Mouse (Mus musculus): ENCODE measurements around the gene Gm2310. TPM values are rescaled to one million over a fixed set of nuclear protein-coding genes. Genes with fewer than 3 reads are reported as not detected.
"Not testable (repeated sequence)": the region's sequence is repeated elsewhere in the genome, so short reads cannot be mapped to it uniquely, and the experiment has no call there.

Gene Gm2310
- total RNA-seq (2017) = not detected in 3 replicates

DNA sequence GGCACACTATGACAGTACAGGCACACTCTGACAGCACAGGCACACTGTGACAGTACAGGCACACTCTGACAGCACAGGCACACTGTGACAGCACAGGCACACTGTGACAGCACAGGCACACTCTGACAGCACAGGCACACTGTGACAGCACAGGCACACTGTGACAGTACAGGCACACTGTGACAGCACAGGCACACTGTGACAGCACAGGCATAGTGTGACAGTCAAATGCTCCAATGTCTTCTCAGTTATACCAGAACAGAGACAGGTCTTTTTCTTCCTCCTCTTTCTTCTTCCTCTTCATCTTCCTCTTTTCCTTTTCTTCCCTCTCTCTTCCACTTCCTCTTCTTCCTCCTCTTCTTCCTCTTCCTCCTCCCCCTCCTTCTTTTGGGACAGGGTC is at the start of gene Gm2310:
TSS of gene Gm2310 (minus strand) at position 101 of the 400 bp plus-strand sequence.
- not testable (repeated sequence) for ATAC-seq (replicated peaks; ENCODE audit: insufficient number of reproducible peaks, low FRiP score, low TSS enrichment, poor library complexity, severe bottlenecking)

DNA sequence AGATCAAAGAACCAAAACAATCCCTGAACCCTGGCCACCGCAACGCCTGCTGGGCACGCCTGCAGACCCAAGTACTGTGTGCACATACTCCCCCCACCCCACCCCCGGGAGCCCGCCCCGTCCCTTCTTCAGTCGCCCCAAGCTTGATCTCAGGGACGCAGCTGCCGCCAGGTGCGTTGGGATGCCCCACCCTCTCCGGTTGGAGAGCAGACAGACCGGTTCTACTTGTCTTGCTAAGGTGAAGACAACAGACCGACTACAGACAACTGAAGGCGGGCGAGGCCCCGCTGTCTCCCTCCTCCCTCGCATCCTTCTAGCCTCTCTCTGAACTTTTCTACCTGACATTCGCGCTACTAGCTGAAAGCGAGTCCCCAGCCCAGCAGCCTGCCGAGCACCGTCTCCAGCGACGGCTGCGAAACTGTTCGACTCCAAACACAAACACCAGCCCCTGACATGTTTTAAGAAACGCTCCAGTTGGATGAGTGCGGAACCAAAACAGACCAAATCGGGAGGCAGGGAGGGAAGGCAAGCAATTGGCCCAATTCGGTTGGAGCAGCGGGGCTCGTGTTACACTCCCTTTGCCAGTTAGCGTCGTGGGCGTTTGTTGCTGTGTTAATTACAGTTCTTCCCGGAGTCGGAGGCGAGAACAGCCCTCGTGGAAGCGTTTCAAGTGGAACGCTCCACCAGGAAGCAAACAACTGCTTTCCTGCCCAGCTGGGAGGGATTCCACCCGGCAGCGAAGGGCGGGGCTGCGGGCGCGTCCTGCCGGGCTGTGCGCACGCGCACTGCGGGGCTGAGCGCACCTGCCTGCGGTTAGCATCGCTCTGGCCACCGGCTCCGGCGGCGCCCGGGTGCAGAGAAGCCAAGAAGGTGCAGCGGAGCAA is 49.1 kb upstream of the Gm2310 start:
- ATAC-seq (replicated peaks; ENCODE audit: insufficient number of reproducible peaks, low FRiP score, low TSS enrichment, poor library complexity, severe bottlenecking) = peak; percentile 32; the same call in 1 of the 2 replicates

DNA sequence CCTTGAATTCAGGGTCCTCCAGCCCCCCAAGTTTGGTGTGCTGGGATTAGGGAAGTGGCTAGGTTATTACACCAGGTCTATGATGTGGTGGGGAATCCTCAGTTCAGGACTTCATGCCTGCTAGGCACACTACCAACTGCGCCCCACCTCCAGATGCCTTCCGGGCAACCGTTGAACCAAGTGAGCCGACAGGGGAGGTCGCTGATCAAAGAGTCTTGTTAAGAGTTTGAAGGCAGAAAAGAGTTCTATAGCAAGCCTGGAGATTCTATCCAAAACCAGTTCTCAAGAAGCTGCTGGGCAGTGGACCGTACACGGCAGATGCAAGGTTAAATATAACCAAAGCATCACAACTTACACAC is 48.5 kb upstream of the Gm2310 start:
- ATAC-seq (replicated peaks; ENCODE audit: insufficient number of reproducible peaks, low FRiP score, low TSS enrichment, poor library complexity, severe bottlenecking) = no peak

DNA sequence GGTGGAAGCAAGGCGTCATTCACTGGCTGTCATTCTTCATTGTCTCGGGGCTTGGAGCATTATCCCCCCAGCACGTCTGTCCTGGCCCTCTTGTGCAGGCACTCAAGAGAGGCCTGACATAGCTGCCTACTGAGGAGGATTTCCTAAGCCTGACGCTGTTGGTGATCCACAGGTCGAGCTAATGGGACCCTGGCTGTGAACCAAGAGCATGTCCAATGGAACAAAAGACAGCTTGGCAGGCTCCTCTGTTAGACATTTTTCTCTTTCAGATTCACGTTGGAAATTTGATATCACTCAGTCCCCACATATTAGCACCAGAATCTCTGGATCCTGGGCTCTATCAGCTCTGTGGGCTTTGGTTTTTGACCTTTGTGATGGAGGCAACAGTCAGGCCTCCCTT is 45.7 kb upstream of the Gm2310 start:
- no peak for ATAC-seq (replicated peaks; ENCODE audit: insufficient number of reproducible peaks, low FRiP score, low TSS enrichment, poor library complexity, severe bottlenecking)

DNA sequence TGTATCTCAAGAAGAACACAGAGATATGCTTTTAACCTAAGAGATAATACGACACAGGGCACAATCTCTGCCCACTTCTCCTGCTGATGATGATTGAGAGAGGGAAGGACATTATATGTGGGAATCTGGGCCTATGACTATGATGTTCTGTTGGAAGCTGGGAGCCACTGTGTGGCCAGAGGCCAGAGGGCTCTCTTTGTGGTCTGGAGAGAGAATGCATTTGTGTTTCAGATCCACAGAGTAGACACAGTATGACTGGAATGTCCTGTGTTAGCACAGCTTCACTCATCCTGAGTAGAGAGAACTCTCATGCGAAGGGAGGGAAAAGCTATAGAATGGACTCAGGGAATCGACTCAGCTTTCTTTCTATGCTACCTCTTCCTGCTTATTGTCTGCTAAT is 44.6 kb upstream of the Gm2310 start:
- no peak for ATAC-seq (replicated peaks; ENCODE audit: insufficient number of reproducible peaks, low FRiP score, low TSS enrichment, poor library complexity, severe bottlenecking)

DNA sequence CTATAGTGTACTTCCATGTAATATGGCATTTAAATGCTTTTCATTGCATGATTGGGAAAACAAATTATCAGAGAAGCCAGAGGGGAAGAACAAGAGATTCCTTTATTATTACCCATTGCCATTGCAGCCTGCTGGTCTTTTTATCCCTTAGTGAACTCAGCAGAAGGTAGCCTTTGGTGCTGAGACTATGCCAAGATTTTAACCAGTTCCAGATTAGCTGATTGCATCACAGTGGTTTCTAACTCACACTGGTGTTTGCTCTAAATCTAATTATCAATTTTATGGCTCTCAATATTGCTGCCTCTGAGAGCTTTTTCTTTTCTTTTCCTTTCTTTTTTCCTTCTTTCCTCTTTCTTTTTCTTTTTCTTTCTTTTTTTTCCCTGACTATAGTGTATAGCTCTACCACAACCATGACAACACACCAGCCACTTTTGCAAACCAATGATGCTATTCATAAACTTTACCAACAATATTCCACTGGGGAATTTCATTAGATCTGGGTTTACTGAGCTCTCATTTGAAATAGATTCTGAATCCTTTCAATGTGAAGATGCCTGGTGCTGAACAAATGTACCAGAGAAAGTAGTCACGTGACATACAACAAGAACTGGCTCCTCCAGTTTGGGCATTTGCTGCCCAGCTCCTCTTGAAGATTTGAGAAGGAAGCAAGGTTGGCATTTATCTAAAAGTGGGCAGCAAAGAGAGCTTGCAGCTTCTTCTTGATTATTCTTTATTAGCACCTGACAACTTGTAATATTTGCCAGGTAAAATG is 43.9 kb upstream of the Gm2310 start:
- no peak for ATAC-seq (replicated peaks; ENCODE audit: insufficient number of reproducible peaks, low FRiP score, low TSS enrichment, poor library complexity, severe bottlenecking)

DNA sequence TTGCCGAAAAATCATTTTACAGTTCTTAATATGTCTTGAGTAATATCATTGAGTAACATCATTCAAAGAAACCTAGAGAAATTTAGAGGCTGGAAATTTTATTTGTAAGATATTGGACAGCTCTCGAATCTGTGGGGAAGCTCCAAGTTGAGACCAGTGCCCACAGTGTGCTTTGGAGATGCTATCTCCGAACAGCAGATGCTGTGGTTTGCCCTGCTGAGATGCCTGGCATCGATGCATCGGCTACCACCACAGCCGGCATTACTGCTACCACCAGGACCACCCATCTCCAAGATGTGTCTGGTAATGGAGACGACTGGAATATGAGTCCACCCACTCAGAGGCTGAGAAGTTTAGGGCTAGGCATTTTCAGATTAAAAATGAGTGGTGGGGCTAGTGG is 43.0 kb upstream of the Gm2310 start:
- no peak for ATAC-seq (replicated peaks; ENCODE audit: insufficient number of reproducible peaks, low FRiP score, low TSS enrichment, poor library complexity, severe bottlenecking)

DNA sequence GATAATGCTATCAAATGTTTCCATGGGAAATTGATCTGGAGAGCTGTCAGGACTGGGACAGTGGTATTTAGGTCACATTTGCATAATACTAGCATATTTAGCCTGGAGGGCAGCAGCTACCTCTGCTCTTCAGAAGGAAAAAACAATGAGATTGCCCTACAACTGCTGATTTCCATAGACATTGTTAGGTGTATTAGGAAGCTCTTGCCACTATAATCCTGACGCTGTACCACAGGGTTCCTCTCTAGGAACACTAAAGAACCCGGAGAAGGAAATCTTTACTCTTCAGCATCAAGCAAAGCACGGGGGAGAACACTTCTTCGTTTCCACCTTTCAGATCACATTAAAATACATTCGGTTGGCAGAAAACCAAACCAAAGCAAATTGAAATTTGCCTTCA is 11.4 kb upstream of the Gm2310 start:
- ATAC-seq (replicated peaks; ENCODE audit: insufficient number of reproducible peaks, low FRiP score, low TSS enrichment, poor library complexity, severe bottlenecking) = no peak

DNA sequence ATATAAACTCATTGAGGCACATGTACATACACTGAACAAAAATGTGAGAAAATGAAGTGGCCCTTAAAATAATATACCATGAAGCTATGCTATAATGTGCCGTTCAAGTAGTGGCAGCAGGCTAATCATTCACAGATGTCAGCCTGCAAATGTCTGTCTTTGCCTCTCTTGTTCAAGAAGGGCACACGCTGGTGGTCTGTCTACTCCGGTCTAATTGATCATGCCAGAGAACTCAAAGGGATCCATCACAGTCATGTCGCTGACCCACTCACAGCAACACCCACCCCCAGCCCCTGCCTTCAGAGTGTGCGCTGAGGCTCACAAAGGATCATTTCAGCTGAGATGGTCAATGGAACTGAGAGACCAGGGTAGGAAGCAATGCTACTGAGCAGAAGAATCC is 6.8 kb downstream of the Gm2310 start:
- ATAC-seq (replicated peaks; ENCODE audit: insufficient number of reproducible peaks, low FRiP score, low TSS enrichment, poor library complexity, severe bottlenecking) = no peak

DNA sequence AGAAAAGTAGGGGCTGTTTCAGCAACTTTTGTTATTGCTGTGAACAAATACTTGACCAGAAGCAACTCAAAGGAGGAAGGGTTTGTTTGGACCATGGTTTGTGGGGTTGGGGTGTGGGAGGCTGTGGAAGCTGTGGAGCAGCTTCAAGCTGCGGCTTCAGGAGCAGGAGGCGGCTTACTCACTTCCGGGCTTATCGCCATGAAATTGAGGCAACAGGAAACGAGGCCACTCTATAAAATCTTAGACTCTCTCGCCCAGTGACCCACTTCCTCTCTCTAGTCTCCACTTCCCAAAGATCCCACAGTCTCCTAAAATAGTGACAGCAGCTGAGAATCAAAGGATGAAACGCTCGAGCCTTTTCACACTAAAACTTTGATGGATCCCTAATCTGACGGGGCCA is 7.9 kb downstream of the Gm2310 start:
- peak; percentile 59; the same call in 1 of the 2 replicates for ATAC-seq (replicated peaks; ENCODE audit: insufficient number of reproducible peaks, low FRiP score, low TSS enrichment, poor library complexity, severe bottlenecking)

DNA sequence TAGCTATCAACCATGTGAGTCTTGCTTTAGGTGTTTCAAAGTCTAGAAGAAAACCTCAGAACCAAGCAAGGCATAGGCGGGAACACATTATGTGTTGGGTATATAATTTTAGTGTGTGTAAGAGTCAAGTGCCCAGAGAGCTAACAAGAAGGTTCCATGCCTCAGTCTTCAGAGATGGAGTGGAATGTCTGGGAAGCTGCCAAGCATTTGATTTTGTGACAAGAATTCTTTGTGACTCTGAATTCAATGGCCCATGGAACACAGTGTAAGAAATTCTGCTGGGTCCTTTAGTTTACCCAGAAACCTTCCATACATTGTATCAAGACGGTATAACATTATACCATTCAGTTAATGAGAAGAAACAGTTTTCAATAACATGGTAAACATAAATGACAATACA is 17.3 kb downstream of the Gm2310 start:
- ATAC-seq (replicated peaks; ENCODE audit: insufficient number of reproducible peaks, low FRiP score, low TSS enrichment, poor library complexity, severe bottlenecking) = no peak

DNA sequence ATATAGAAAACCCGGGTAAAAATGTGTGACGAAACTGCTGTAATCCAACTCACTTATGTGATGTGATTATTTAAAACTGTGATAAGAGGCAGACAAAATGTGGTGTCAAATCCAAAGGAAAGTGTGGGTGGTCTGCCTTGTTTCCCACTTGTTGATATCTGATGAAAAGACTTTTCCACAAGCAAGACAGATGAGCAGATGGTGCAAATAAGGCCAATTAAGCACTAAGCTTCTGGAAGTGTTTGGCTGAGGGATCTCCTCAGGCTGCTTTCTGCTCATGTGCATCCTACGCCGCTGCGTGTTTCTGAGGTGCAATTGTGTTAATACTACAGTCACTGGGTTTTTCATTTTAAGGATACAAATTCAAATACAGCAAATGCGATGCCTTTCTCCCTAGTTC is 34.5 kb downstream of the Gm2310 start:
- no peak for ATAC-seq (replicated peaks; ENCODE audit: insufficient number of reproducible peaks, low FRiP score, low TSS enrichment, poor library complexity, severe bottlenecking)

DNA sequence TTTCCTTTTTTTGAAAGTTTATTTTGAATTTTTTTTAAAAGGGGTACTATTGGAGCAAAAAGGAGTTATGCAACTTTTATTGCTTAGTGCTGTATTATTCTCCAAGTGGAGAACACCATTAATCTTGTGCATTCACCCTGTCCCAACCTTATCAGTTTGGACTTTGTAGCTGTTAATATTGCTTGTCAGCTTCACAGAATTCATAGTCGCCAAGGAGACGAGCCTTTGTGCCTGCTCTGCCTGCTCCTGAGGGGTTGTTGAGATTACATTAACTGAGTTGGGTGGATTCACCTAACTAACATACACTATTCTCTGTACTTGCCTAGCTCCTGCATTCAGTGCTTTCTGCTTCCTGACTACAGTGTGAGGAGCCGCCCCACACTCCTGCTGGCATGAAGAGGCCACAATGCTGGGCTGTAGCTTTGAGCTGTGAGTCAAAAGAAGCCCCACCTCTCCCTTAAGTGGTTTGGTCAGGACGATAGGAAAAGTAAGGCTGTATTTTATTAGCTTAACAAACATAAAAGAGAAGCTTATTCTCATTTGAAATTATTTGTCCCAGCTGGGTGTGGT is 50.7 kb downstream of the Gm2310 start:
- ATAC-seq (replicated peaks; ENCODE audit: insufficient number of reproducible peaks, low FRiP score, low TSS enrichment, poor library complexity, severe bottlenecking) = no peak

Other genes starting within 250 kb of the Gm2310 start
- gene Nipbl, start 75.5 kb downstream of the Gm2310 start, total RNA-seq (2017) = 61.4 to 103 TPM (median 61.8 TPM) in 3 replicates
- gene Slc1a3, start 190.8 kb upstream of the Gm2310 start, total RNA-seq (2017) = 0.38 TPM in 1 of 3 replicates, not detected in the others